Mouse (Mus musculus): ENCODE data around the gene Asb16. TPM values are rescaled to one million over a fixed set of nuclear protein-coding genes. Genes with fewer than 3 reads are reported as not detected.
A peak's percentile ranks its signal among the peaks of the same experiment; 100 is the strongest.
"Not testable (repeated sequence)": the region's sequence is repeated elsewhere in the genome, so short reads cannot be mapped to it uniquely, and the experiment has no call there.

Gene Asb16
- total RNA-seq, 2 experiments from 2014 or later = 1.2 TPM

- intact Hi-C loops (cut with DNase I) = no loop called here
- DNase-seq (ENCODE audit: low spot score in 2 of 2) = no peak
These were observed 11.1 kb downstream of the Asb16 start for GRCm38 (mm10) chr11:102279595-102279994.

GRCm38 (mm10) chr11:102280267-102280666 lies 11.7 kb downstream of the Asb16 start:
- DNase-seq (ENCODE audit: low spot score in 2 of 2); intact Hi-C loops (cut with DNase I): not testable (repeated sequence)

GRCm38 (mm10) chr11:102283922-102284321 lies 15.4 kb downstream of the Asb16 start:
- DNase-seq (ENCODE audit: low spot score in 2 of 2) = no peak
- intact Hi-C loops (cut with DNase I) = no loop called here

- peak; percentile 96 to 99 for DNase-seq (ENCODE audit: low spot score in 2 of 2)
- intact Hi-C loops (cut with DNase I) = no loop called here
These were observed 16.1 kb downstream of the Asb16 start, which contains the start of gene Tmub2 for GRCm38 (mm10) chr11:102284501-102285094. Tmub2 (plus strand) TSS chr11:102284931.

GRCm38 (mm10) chr11:102285095-102285834 lies 16.7 kb downstream of the Asb16 start:
- intact Hi-C loops (cut with DNase I) = no loop called here
- no peak for DNase-seq (ENCODE audit: low spot score in 2 of 2)

- intact Hi-C loops (cut with DNase I) = no loop called here
- DNase-seq (ENCODE audit: low spot score in 2 of 2) = no peak
These were observed 18.9 kb downstream of the Asb16 start for GRCm38 (mm10) chr11:102287485-102287884.

GRCm38 (mm10) chr11:102288027-102288804 lies 19.7 kb downstream of the Asb16 start:
- intact Hi-C loops (cut with DNase I) = no loop called here
- no peak for DNase-seq (ENCODE audit: low spot score in 2 of 2)

- intact Hi-C loops (cut with DNase I) = no loop called here
These were observed 20.4 kb downstream of the Asb16 start for GRCm38 (mm10) chr11:102288913-102289312.

GRCm38 (mm10) chr11:102289511-102290100 lies 21.1 kb downstream of the Asb16 start:
- intact Hi-C loops (cut with DNase I) = no loop called here
- DNase-seq (ENCODE audit: low spot score in 2 of 2) = no peak

More at GRCm38 (mm10) chr11:102288913-102289312, 20.4 kb downstream of the Asb16 start:
- no peak for DNase-seq (ENCODE audit: low spot score in 2 of 2)

- no peak for DNase-seq (ENCODE audit: low spot score in 2 of 2)
- intact Hi-C loops (cut with DNase I) = no loop called here
These were observed 21.6 kb downstream of the Asb16 start for GRCm38 (mm10) chr11:102290141-102290540.

- intact Hi-C loops (cut with DNase I) = no loop called here
- no peak for DNase-seq (ENCODE audit: low spot score in 2 of 2)
These were observed 22.6 kb downstream of the Asb16 start for GRCm38 (mm10) chr11:102291051-102291535.

GRCm38 (mm10) chr11:102293971-102294370 lies 25.4 kb downstream of the Asb16 start:
- intact Hi-C loops (cut with DNase I) = no loop called here
- DNase-seq (ENCODE audit: low spot score in 2 of 2) = no peak

GRCm38 (mm10) chr11:102294416-102294815 lies 25.9 kb downstream of the Asb16 start:
- no peak for DNase-seq (ENCODE audit: low spot score in 2 of 2)
- intact Hi-C loops (cut with DNase I) = no loop called here

- intact Hi-C loops (cut with DNase I) = no loop called here
- peak; percentile 38 to 58 for DNase-seq (ENCODE audit: low spot score in 2 of 2)
These were observed 26.5 kb downstream of the Asb16 start for GRCm38 (mm10) chr11:102294887-102295597.

- DNase-seq (ENCODE audit: low spot score in 2 of 2) = no peak
- intact Hi-C loops (cut with DNase I) = loop anchor here (1.0 to 2.0 kb wide), 2 partner anchors 21 to 111 kb away; partner anchors contain the start of gene Slc25a39
These were observed 27.3 kb downstream of the Asb16 start for GRCm38 (mm10) chr11:102295598-102296471.

- DNase-seq (ENCODE audit: low spot score in 2 of 2) = peak; percentile 97 to 99
- intact Hi-C loops (cut with DNase I) = loop anchor here (1.0 to 2.0 kb wide), 3 partner anchors 20 to 111 kb away; partner anchors contain the start of gene Slc25a39
These were observed 28.2 kb downstream of the Asb16 start, which contains the start of gene Atxn7l3 for GRCm38 (mm10) chr11:102296491-102297472. Atxn7l3 (minus strand) TSS chr11:102296631.
